Mouse (Mus musculus) heart, adult 2 months (tissue): Measurements from ENCODE around the gene Ghitm. TPM values are rescaled to one million over a fixed set of nuclear protein-coding genes. Genes with fewer than 3 reads are reported as not detected.

Source experiments
- DNase-seq, 2 experiments: peaks; one replicate each; pipeline ENCODE4 v3.0.0; 2021
- H3K27ac ChIP-seq: fragments of 200-600 bp; 2 replicates; pipeline ENCODE4 v1.8.1; 2022
- H3K27me3 ChIP-seq: fragments of 200-500 bp; 2 replicates; pipeline ENCODE4 v1.6.1; 2012; ENCODE audit warnings: mild to moderate bottlenecking, low read length, inconsistent platforms, mixed read lengths; ENCODE audit not compliant: control insufficient read depth, insufficient read depth
- H3K36me3 ChIP-seq: fragments of 200-500 bp; 2 replicates; pipeline ENCODE4 v1.6.1; 2012; ENCODE audit warnings: low read length, inconsistent platforms; ENCODE audit not compliant: control insufficient read depth, insufficient read depth
- H3K4me1 ChIP-seq: fragments of 200-500 bp; 2 replicates; pipeline ENCODE4 v1.6.1; 2011; ENCODE audit warnings: low read length; ENCODE audit not compliant: control insufficient read depth, insufficient read depth
- H3K4me3 ChIP-seq: fragments of 200-600 bp; 2 replicates; pipeline ENCODE4 v1.8.1; 2022
- H3K79me2 ChIP-seq: fragments of 200-500 bp; replicated peaks from 2 replicates; pipeline ENCODE4 v1.6.1; 2012; ENCODE audit warnings: mild to moderate bottlenecking, inconsistent platforms, low read length, moderate library complexity, mixed read lengths; ENCODE audit not compliant: control insufficient read depth, insufficient read depth
- H3K9ac ChIP-seq: fragments of 200-500 bp; 2 replicates; pipeline ENCODE4 v1.6.1; 2012; ENCODE audit warnings: low read depth, mild to moderate bottlenecking, control low read depth, inconsistent platforms, low read length, mixed read lengths
- CTCF ChIP-seq: fragments of 200-600 bp; IDR thresholded peaks from 2 replicates; pipeline ENCODE4 v1.8.1; 2022; ENCODE audit warnings: antibody characterized with exemption, mild to moderate bottlenecking, moderate library complexity
- EP300 ChIP-seq: fragments of 200-500 bp; IDR thresholded peaks from 2 replicates; pipeline ENCODE4 v1.6.1; 2011; ENCODE audit warnings: low read depth, low read length, control low read depth; ENCODE audit not compliant: insufficient read depth
- POLR2A ChIP-seq: fragments of 200-500 bp; IDR thresholded peaks from 2 replicates; pipeline ENCODE4 v1.6.1; 2011; ENCODE audit warnings: mild to moderate bottlenecking, low read depth, low read length, control low read depth; ENCODE audit not compliant: insufficient read depth
- WGBS: fragments of 180-500 bp; shearing (Covaris S2); methylation state at CpG from one replicate; pipeline ENCODE4 v1.1.7; 2018; 5-methylcytosine and 5-hydroxymethylcytosine counted together
- intact Hi-C: fragments of 180-260 bp; cut with DNase I; formaldehyde crosslinking; loops from one replicate; pipeline ENCODE4 v1.15.1; 2025
- polyA plus RNA-seq: library from polyadenylated mRNA; depleted of rRNA; stranded (reverse); fragments of >200 nt; gene quantifications from 2 replicates; pipeline ENCODE4 v1.2.3, GENCODE M21; 2012
- total RNA-seq, 2 experiments: library from RNA; stranded (reverse); gene quantifications; 2 replicates each; pipeline ENCODE4 v1.2.3; 2021

Ghitm gene
- total and polyA plus RNA-seq, 3 experiments = 328 to 677 (median 604) TPM

DNA sequence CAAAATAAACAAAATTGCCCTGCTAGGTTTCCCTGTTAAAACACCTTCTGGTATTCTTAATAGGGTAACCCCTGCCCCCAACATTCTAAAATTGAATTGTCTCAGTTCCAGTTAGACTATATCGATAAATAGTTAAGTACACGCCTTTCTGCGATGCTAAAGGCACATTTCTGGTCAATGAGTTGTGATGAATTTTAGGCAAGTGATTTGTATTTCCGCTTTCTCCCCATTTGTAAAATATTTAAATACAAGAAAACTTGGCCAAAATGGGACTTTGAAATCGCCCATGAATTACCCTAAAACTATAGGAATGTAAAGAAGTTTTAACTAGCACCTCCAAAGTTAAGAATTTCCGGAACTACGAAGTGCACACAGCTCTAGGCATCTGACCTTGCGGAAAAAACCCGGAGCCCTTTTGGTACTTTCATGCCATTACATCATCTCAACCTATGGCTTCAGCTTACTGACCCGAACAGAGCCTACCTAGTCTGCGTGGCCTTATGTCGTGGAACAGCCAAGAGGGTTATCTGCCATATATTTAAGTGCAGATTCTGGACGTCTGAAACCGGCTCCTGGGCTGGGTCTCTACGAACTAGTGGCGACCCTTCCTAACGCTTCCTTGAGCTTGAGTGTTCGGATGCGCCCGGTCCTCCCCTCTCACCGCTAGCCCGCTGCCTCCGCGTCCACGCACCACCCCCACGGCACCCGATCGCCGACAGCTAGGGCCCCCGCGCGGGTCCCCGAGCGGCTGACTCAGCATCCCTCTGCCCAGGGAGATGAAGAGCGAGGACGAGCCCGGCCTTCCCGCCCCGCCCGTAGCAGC is 557 bp downstream of the Ghitm start:
- TF ChIP-seq CTCF (no peak), POLR2A (no peak), EP300 (no peak)
- peaks cover 20% of the 10 kb centered on the region for H3K36me3 ChIP-seq
- no peaks in the 10 kb centered on the region for H3K79me2 ChIP-seq
- peak overlapping the region; percentile 92 for H3K9ac ChIP-seq
- intact Hi-C loops = loop anchor here (5.0 to 10.0 kb wide), 3 partner anchors 167 to 272 kb away; partner anchors contain the start of gene Ccser2
- H3K4me3 ChIP-seq = peak overlapping the region; percentile 90
- H3K4me1 ChIP-seq = peaks cover 2% of the 10 kb centered on the region; the same call in 1 of the 2 replicates
- under 1% methylated on average over 40 of the region's 40 CpGs for WGBS
- no peaks in the 10 kb centered on the region for H3K27me3 ChIP-seq
- DNase-seq = no peak
- H3K27ac ChIP-seq = peak overlapping the region; percentile 87

DNA sequence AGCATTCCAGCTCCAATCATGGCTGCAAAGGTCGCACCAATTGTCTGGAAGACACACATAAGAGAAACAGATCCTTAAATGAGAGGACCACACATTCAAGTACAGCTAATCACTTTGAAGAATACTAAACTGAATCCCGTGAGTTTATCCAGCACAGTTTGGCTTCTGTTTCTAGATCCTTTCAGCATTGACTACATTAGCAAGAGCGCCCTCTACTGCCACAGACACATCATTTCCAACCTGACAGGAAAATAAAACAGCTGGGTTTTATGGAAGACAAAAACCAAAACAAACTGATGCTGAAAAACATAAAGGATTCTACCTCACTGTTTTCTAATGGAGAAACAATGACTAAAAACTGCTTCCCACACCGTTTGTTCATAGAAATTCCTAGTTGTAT is 7.4 kb downstream of the Ghitm start:
- intact Hi-C loops = no loop called here
- no peak overlapping the region for H3K27ac ChIP-seq
- DNase-seq = no peak

DNA sequence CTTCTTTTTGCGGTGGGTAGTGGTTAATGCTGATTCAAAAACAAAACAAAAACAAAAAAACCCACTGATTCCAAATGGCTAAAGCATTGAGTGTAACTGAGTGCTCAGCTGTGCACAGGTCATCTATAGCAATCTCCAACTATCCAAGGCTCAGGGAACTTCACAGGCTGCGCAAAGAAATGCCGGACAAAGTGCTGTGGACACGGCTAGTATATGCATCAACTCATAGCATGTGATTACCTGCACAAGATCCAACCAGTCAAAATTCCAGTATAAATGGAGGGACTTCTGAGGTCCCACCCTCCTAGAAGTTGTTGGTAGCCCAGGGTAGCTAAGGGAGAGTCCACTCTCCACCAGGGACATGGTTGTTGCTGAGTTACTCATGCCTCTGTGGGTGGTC is 15.8 kb downstream of the Ghitm start:
- no peak overlapping the region for H3K4me3 ChIP-seq
- no peak overlapping the region for H3K9ac ChIP-seq
- peaks cover 6% of the 10 kb centered on the region for H3K36me3 ChIP-seq
- H3K27me3 ChIP-seq = no peaks in the 10 kb centered on the region
- TF ChIP-seq CTCF (no peak), POLR2A (no peak), EP300 (no peak)
- 97% methylated on average over 4 of the region's 4 CpGs for WGBS
- H3K79me2 ChIP-seq = no peaks in the 10 kb centered on the region
- H3K27ac ChIP-seq = no peak overlapping the region
- no peaks in the 10 kb centered on the region for H3K4me1 ChIP-seq
- intact Hi-C loops = no loop called here
- DNase-seq = no peak

More for the DNA sequence above, 7.4 kb downstream of the Ghitm start:
- H3K36me3 ChIP-seq = peaks cover 17% of the 10 kb centered on the region
- no peak overlapping the region for H3K4me3 ChIP-seq
- no peaks in the 10 kb centered on the region for H3K4me1 ChIP-seq
- WGBS = 42% methylated on average over 4 of the region's 4 CpGs
- H3K79me2 ChIP-seq = no peaks in the 10 kb centered on the region
- no peaks in the 10 kb centered on the region for H3K27me3 ChIP-seq
- TF ChIP-seq CTCF (peak; percentile 81), EP300 (no peak)
- no peak overlapping the region for H3K9ac ChIP-seq

DNA sequence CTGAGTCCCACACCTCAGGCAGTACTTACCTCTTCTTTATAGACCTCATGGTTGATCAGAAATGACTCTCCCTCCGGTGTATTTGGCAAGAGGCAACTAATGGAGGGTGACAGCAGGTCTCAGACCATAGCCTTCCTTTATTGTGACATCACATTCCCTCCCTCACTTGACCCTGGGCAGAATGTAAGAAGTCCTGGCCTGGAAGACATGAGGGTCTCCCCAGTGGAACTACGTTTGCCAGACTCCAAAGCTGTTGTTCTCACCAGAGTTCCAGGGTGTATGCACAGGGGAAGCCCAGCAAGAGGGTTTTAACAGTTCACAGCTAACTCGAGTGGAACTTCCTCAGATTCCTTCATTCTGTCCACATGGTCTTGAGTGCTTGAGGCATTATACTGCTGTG is 21.1 kb downstream of the Ghitm start, which contains the start of gene 2610528A11Rik:
TSS of gene 2610528A11Rik (minus strand) at position 101 of the 400 bp plus-strand sequence.
- Histone ChIP-seq H3K4me3 (no peak within 1 kb of the TSS), H3K9ac (no peak within 1 kb of the TSS), H3K27ac (no peak within 1 kb of the TSS), H3K79me2 (no peaks in the 10 kb centered on the region), H3K27me3 (no peaks in the 10 kb centered on the region), H3K36me3 (no peaks in the 10 kb centered on the region), H3K4me1 (no peaks in the 10 kb centered on the region)
- 69% methylated on average over 3 of the region's 3 CpGs for WGBS
- TF ChIP-seq EP300 (no peak), CTCF (no peak), POLR2A (no peak)
- DNase-seq = no peak
- intact Hi-C loops = no loop called here

DNA sequence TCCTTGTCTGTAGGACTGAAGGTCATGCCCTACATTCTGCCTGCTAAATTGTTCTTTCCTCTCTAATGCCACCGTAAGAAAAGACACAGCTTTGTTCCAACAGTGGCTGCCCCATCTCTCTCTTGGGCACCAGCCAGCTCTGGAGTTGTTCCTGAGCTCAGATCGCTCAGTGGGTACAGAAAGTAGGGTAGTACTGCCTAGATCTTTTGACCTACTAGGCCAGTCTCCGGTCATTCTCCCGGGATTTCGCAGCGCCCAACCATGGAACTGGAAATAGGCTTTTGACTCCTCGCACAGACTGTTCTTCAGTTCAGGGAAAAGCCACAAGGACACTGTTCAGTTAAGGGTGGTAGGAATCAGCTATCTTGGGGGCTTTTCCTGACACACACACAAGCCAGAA is 22.1 kb downstream of the Ghitm start:
- no peak overlapping the region for H3K27ac ChIP-seq
- H3K27me3 ChIP-seq = no peaks in the 10 kb centered on the region
- intact Hi-C loops = no loop called here
- WGBS = 63% methylated on average over 7 of the region's 7 CpGs
- H3K79me2 ChIP-seq = no peaks in the 10 kb centered on the region
- H3K4me1 ChIP-seq = no peaks in the 10 kb centered on the region
- H3K9ac ChIP-seq = no peak overlapping the region
- DNase-seq = no peak
- H3K4me3 ChIP-seq = no peak overlapping the region
- H3K36me3 ChIP-seq = no peaks in the 10 kb centered on the region
- TF ChIP-seq POLR2A (no peak), EP300 (no peak), CTCF (no peak)

DNA sequence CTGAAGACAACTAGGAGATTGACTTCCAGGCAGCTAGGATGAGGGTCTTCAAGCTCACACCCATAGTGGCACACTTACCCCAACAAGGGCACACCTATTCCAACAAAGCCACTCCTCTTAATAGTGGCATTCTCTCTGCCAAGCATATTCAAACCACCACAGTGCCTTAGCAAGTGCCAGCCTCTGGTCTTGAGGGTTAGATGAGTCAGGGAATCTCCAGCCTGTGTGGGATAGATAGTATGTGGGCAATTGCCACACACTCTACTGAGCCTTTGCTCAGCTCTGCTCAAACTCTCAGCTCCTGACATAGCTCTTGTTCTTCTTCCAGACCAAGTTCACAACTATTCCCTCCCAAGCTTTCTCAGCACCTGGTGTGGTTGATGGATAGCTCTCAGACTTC is 23.7 kb downstream of the Ghitm start:
- no peaks in the 10 kb centered on the region for H3K27me3 ChIP-seq
- H3K36me3 ChIP-seq = no peaks in the 10 kb centered on the region
- no peak overlapping the region for H3K4me3 ChIP-seq
- no peaks in the 10 kb centered on the region for H3K4me1 ChIP-seq
- no peak overlapping the region for H3K9ac ChIP-seq
- no peak overlapping the region for H3K27ac ChIP-seq
- no peak for DNase-seq
- intact Hi-C loops = no loop called here
- TF ChIP-seq EP300 = no peak
- no peak for TF ChIP-seq POLR2A
- no peak for TF ChIP-seq CTCF
- no peaks in the 10 kb centered on the region for H3K79me2 ChIP-seq
